Mouse (Mus musculus) CH12.LX (cell line): ENCODE measurements around the gene Fam98a. TPM values are rescaled to one million over a fixed set of nuclear protein-coding genes. Genes with fewer than 3 reads are reported as not detected.

ENCODE experiments used
- DNase-seq: peaks from one replicate; pipeline ENCODE4 v3.0.0-alpha.2; 2013; ENCODE audit errors: extremely low read depth
- H3K27ac ChIP-seq: 2 replicates; pipeline ENCODE4 v1.5.1; 2012; ENCODE audit warnings: low read depth, mild to moderate bottlenecking, control low read depth, moderate library complexity; ENCODE audit not compliant: insufficient read depth
- H3K27me3 ChIP-seq: replicated peaks from 2 replicates; pipeline ENCODE3; 2012; ENCODE audit warnings: inconsistent platforms
- H3K36me3 ChIP-seq, 2 experiments: replicated peaks in 1 of 2; 2 replicates each; pipeline versions ENCODE3 to v1.6.1; 2012; ENCODE audit warnings: inconsistent platforms in 1 of 2, low read length in 1 of 2, mild to moderate bottlenecking in 1 of 2, mixed read lengths in 1 of 2, moderate library complexity in 1 of 2; ENCODE audit not compliant: control insufficient read depth in 1 of 2, insufficient read depth in 1 of 2
- H3K4me1 ChIP-seq, 2 experiments: 2 replicates each; pipeline ENCODE4 v1.6.1; 2012; ENCODE audit warnings: inconsistent platforms in 1 of 2, moderate library complexity in 1 of 2; ENCODE audit not compliant: insufficient read depth in 2 of 2, control insufficient read depth in 1 of 2
- H3K4me2 ChIP-seq: 2 replicates; pipeline ENCODE4 v1.6.1; 2012; ENCODE audit warnings: low read depth, mild to moderate bottlenecking, control low read depth; ENCODE audit not compliant: poor library complexity, insufficient read depth, severe bottlenecking
- H3K4me3 ChIP-seq, 3 experiments: fragments of 150-350 bp in 1 of 3; sonication (generic) in 1 of 3; replicated peaks in 1 of 3; 2 replicates each; pipeline versions ENCODE3 to v1.5.1; 2011 to 2012; ENCODE audit warnings: low read depth in 2 of 3, low read length in 2 of 3, mild to moderate bottlenecking in 2 of 3, moderate library complexity in 2 of 3, control low read depth in 1 of 3, improper control_type of control experiment in 1 of 3, inconsistent platforms in 1 of 3, mixed read lengths in 1 of 3; ENCODE audit not compliant: poor library complexity in 1 of 3
- H3K79me2 ChIP-seq: replicated peaks from 2 replicates; pipeline ENCODE4 v1.6.1; 2012; ENCODE audit warnings: mild to moderate bottlenecking, moderate library complexity; ENCODE audit not compliant: control insufficient read depth, poor library complexity, insufficient read depth, severe bottlenecking; ENCODE audit errors: extremely low read depth
- H3K9ac ChIP-seq: 2 replicates; pipeline ENCODE4 v1.6.1; 2012; ENCODE audit warnings: low read depth, mild to moderate bottlenecking, control low read depth, moderate library complexity; ENCODE audit not compliant: insufficient read depth
- H3K9me3 ChIP-seq: replicated peaks from 2 replicates; pipeline ENCODE3; 2012; ENCODE audit warnings: low read length, inconsistent platforms, mixed read lengths
- CHD1 ChIP-seq: IDR thresholded peaks from 2 replicates; pipeline ENCODE4 v1.6.1; 2012; ENCODE audit warnings: low read depth, low read length, improper control_type of control experiment, inconsistent platforms
- CTCF ChIP-seq, 2 experiments: IDR thresholded peaks in 1 of 2; conservative IDR thresholded peaks in 1 of 2; 2 replicates each; pipeline ENCODE4 v1.5.1; 2011 to 2012; ENCODE audit warnings: low read depth in 2 of 2, low read length in 2 of 2, improper control_type of control experiment in 1 of 2, inconsistent platforms in 1 of 2, mild to moderate bottlenecking in 1 of 2, moderate library complexity in 1 of 2
- E2F4 ChIP-seq: IDR thresholded peaks from 2 replicates; pipeline ENCODE4 v1.6.1; 2011; ENCODE audit warnings: low read depth, low read length, improper control_type of control experiment; ENCODE audit not compliant: insufficient replicate concordance
- EP300 ChIP-seq: IDR thresholded peaks from 2 replicates; pipeline ENCODE4 v1.6.1; 2011; ENCODE audit warnings: low read length, improper control_type of control experiment
- ETS1 ChIP-seq: conservative IDR thresholded peaks from 2 replicates; pipeline ENCODE4 v1.6.1; 2012; ENCODE audit warnings: low read depth, mild to moderate bottlenecking, inconsistent platforms, low read length, improper control_type of control experiment, moderate library complexity
- HCFC1 ChIP-seq: IDR thresholded peaks from 2 replicates; pipeline ENCODE4 v1.6.1; 2012; ENCODE audit warnings: low read depth, mild to moderate bottlenecking, inconsistent platforms, low read length, improper control_type of control experiment
- IRF4 ChIP-seq: IDR thresholded peaks from 2 replicates; pipeline ENCODE4 v1.6.1; 2014; ENCODE audit warnings: low read depth, mild to moderate bottlenecking, inconsistent platforms, low read length, improper control_type of control experiment
- JUND ChIP-seq: conservative IDR thresholded peaks from 2 replicates; pipeline ENCODE4 v1.6.1; 2011; ENCODE audit warnings: low read depth, low read length, improper control_type of control experiment
- MAFK ChIP-seq: IDR thresholded peaks from 2 replicates; pipeline ENCODE4 v1.6.1; 2011; ENCODE audit warnings: low read length, improper control_type of control experiment; ENCODE audit not compliant: insufficient replicate concordance
- MAX ChIP-seq: IDR thresholded peaks from 2 replicates; pipeline ENCODE4 v1.6.1; 2011; ENCODE audit warnings: low read length, improper control_type of control experiment
- MAZ ChIP-seq: IDR thresholded peaks from 2 replicates; pipeline ENCODE4 v1.6.1; 2012; ENCODE audit warnings: low read depth, mild to moderate bottlenecking, inconsistent platforms, low read length, improper control_type of control experiment, moderate library complexity
- MXI1 ChIP-seq: IDR thresholded peaks from 2 replicates; pipeline ENCODE4 v1.6.1; 2011; ENCODE audit warnings: mild to moderate bottlenecking, low read depth, low read length, improper control_type of control experiment
- MYC ChIP-seq: IDR thresholded peaks from 2 replicates; pipeline ENCODE4 v1.6.1; 2011; ENCODE audit warnings: low read depth, mild to moderate bottlenecking, improper control_type of control experiment, low read length
- NRF1 ChIP-seq: IDR thresholded peaks from 2 replicates; pipeline ENCODE4 v1.6.1; 2014; ENCODE audit warnings: low read depth, mild to moderate bottlenecking, inconsistent platforms, low read length, improper control_type of control experiment, moderate library complexity
- PAX5 ChIP-seq: IDR thresholded peaks from 2 replicates; pipeline ENCODE4 v1.6.1; 2012; ENCODE audit warnings: low read length, inconsistent platforms, mixed read lengths
- POLR2AphosphoS2 ChIP-seq: IDR thresholded peaks from 2 replicates; pipeline ENCODE4 v1.6.1; 2011; ENCODE audit warnings: low read depth, low read length, improper control_type of control experiment
- RAD21 ChIP-seq: IDR thresholded peaks from 2 replicates; pipeline ENCODE4 v1.6.1; 2011; ENCODE audit warnings: low read depth, mild to moderate bottlenecking, low read length, improper control_type of control experiment, moderate library complexity
- RCOR1 ChIP-seq: conservative IDR thresholded peaks from 2 replicates; pipeline ENCODE4 v1.6.1; 2012; ENCODE audit warnings: low read depth, mild to moderate bottlenecking, inconsistent platforms, low read length, improper control_type of control experiment
- SIN3A ChIP-seq: IDR thresholded peaks from 2 replicates; pipeline ENCODE4 v1.6.1; 2012; ENCODE audit warnings: low read length, improper control_type of control experiment, inconsistent platforms
- SMC3 ChIP-seq: IDR thresholded peaks from 2 replicates; pipeline ENCODE4 v1.6.1; 2011; ENCODE audit warnings: low read depth, low read length, improper control_type of control experiment
- TCF12 ChIP-seq: IDR thresholded peaks from 2 replicates; pipeline ENCODE4 v1.6.1; 2014; ENCODE audit warnings: low read depth, mild to moderate bottlenecking, inconsistent platforms, low read length, improper control_type of control experiment
- UBTF ChIP-seq: IDR thresholded peaks from 2 replicates; pipeline ENCODE4 v1.6.1; 2012; ENCODE audit warnings: low read depth, mild to moderate bottlenecking, inconsistent platforms, low read length, improper control_type of control experiment, moderate library complexity
- USF1 ChIP-seq: IDR thresholded peaks from 2 replicates; pipeline ENCODE4 v1.6.1; 2014; ENCODE audit warnings: low read depth, mild to moderate bottlenecking, inconsistent platforms, low read length, improper control_type of control experiment
- ZC3H11A ChIP-seq: IDR thresholded peaks from 2 replicates; pipeline ENCODE4 v1.6.1; 2012; ENCODE audit warnings: low read depth, mild to moderate bottlenecking, inconsistent platforms, low read length, improper control_type of control experiment
- ZKSCAN1 ChIP-seq: IDR thresholded peaks from 2 replicates; pipeline ENCODE4 v1.6.1; 2012; ENCODE audit warnings: low read depth, inconsistent platforms, low read length, improper control_type of control experiment, borderline replicate concordance
- ZMIZ1 ChIP-seq: IDR thresholded peaks from 2 replicates; pipeline ENCODE4 v1.6.1; 2012; ENCODE audit warnings: low read depth, mild to moderate bottlenecking, inconsistent platforms, low read length, improper control_type of control experiment
- ZNF384 ChIP-seq: IDR thresholded peaks from 2 replicates; pipeline ENCODE4 v1.6.1; 2012; ENCODE audit warnings: low read depth, low read length, improper control_type of control experiment, inconsistent platforms
- dilution Hi-C: fragments of 300-500 bp; cut with MboI; formaldehyde crosslinking; loops from 2 replicates; pipeline ENCODE4 v1.14.3; 2020; ENCODE audit warnings: low sequenced_read_pairs; ENCODE audit not compliant: extremely low pct_unique_long_range_greater_than_20kb, extremely low pct_ligation_motif_present
- in situ Hi-C: fragments of 300-500 bp; cut with MboI; formaldehyde crosslinking; loops from 3 replicates; pipeline ENCODE4 v1.14.3; 2019; ENCODE audit warnings: low sequenced_read_pairs, low pct_ligation_motif_present, low pct_unique_long_range_greater_than_20kb, mixed read lengths
- polyA plus RNA-seq: library from polyadenylated mRNA; unstranded; fragments of >175 nt; gene quantifications from 2 replicates; pipeline ENCODE4 v1.2.1, GENCODE M21; 2012; ENCODE audit warnings: low read depth; ENCODE audit not compliant: insufficient read length
- total RNA-seq, 2 experiments: library from RNA; depleted of rRNA; stranded (reverse); fragments of 300-350 nt in 1 of 2; fragments of >200 nt in 1 of 2; gene quantifications; 2 replicates each; pipeline ENCODE4 v1.2.3; 2012 to 2014

Gene Fam98a
- total and polyA plus RNA-seq, 3 experiments: 36.0 to 92.0 (median 37.8) TPM

DNA sequence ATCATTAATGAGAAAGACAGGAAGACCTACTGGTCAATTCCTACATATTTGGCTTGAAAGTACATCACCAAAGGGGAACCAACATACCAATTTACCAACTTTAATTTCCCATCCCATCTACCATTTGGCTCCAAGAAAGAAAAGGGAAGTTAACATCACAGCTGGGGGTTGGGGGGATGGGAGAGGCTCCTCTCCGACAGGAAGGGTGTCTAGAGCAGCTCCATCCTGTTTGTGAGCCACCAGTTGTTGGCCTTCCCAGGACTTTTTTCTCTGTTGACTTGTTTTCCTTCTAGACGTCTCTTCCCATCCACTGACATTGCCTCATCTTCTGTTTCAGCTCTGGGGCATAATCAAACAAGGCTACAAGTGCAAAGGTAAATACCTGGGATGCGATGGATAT lies 27.9 kb downstream of the Fam98a start:
- Histone ChIP-seq H3K4me1 (peaks cover 6 to 56% of the 10 kb centered on the region in 2 experiments), H3K27me3 (no peaks in the 10 kb centered on the region), H3K4me2 (no peak overlapping the region), H3K4me3 (no peak overlapping the region), H3K9ac (no peak overlapping the region), H3K79me2 (no peaks in the 10 kb centered on the region)
- dilution Hi-C loops: no loop called here
- in situ Hi-C loops: no loop called here
- DNase-seq: no peak
- no peak for TF ChIP-seq HCFC1
- TF ChIP-seq ZMIZ1: no peak
- TF ChIP-seq SIN3A: no peak
- no peak for TF ChIP-seq JUND
- no peak for TF ChIP-seq POLR2AphosphoS2
- TF ChIP-seq CHD1: no peak
- no peak for TF ChIP-seq ETS1
- no peak for TF ChIP-seq PAX5
- no peak for TF ChIP-seq ZNF384
- TF ChIP-seq ZC3H11A: no peak
- TF ChIP-seq RCOR1: no peak
- no peak for TF ChIP-seq NRF1
- TF ChIP-seq IRF4: no peak
- TF ChIP-seq, all 38 proteins: peak for 0
- Histone ChIP-seq H3K9me3 (no peaks in the 10 kb centered on the region), H3K36me3 (peaks cover 49 to 87% of the 10 kb centered on the region in 2 experiments), H3K27ac (no peak overlapping the region)

DNA sequence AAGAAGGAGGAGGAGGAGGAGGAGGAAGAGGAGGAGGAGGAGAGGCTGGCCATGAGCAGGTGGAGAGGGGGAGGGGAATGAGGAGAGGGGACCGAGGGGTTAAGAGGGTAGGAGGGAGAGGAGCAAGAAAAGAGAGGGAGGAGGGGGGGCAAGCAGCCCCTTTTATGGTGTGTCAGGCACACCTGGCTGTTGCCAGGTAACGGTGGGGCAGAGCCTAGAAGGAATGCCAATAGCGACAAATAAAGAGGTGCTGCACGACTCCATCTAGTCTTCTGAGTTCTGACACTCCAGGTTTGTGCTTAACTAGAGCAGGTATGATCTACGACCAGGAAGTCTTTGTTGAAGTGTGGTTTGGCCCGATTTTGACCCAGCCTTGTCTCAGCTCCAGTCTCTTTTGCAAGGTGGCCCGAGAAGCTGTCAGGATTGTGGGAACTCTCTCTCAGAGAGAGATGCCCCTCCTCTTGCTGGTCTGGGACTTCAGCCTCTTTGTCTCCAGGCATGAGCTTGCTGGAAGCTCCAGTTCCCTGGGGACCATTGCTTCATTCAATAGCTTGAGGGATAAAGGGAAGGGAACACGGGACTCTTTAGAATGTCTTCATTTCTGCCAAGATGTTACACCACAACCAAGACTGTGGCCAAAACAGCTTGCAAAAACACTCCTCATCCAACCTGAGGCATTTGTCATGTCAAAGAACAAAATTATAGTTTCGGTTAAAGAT lies 29.2 kb downstream of the Fam98a start:
- Histone ChIP-seq H3K4me2 (no peak overlapping the region), H3K27ac (no peak overlapping the region), H3K36me3 (peaks cover 44 to 79% of the 10 kb centered on the region in 2 experiments), H3K9ac (no peak overlapping the region), H3K27me3 (no peaks in the 10 kb centered on the region), H3K9me3 (no peaks in the 10 kb centered on the region), H3K4me1 (peaks cover 10 to 66% of the 10 kb centered on the region in 2 experiments), H3K79me2 (no peaks in the 10 kb centered on the region), H3K4me3 (no peak overlapping the region)
- no peak for TF ChIP-seq UBTF
- TF ChIP-seq SMC3: no peak
- no peak for TF ChIP-seq EP300
- no peak for TF ChIP-seq MAFK
- TF ChIP-seq JUND: no peak
- TF ChIP-seq HCFC1: no peak
- no peak for TF ChIP-seq MYC
- TF ChIP-seq RAD21: no peak
- TF ChIP-seq MAZ: no peak
- no peak for TF ChIP-seq MAX
- TF ChIP-seq CTCF (conservative IDR thresholded peaks at IDR 0.05 in 1 of 2, IDR thresholded peaks at IDR 0.05 in 1 of 2; ENCODE audit: low read depth in 2 of 2, low read length in 2 of 2): no peak
- TF ChIP-seq NRF1: no peak
- no peak for TF ChIP-seq E2F4
- no peak for TF ChIP-seq USF1
- no peak for TF ChIP-seq SIN3A
- no peak for TF ChIP-seq TCF12
- TF ChIP-seq ZKSCAN1: no peak
- TF ChIP-seq MXI1: no peak
- no peak for TF ChIP-seq ZC3H11A
- in situ Hi-C loops (no loop called here), dilution Hi-C loops (no loop called here)
- no peak for DNase-seq
